13 mouse cellular contexts compared by ENCODE assay signal in the genomic region with DNA sequence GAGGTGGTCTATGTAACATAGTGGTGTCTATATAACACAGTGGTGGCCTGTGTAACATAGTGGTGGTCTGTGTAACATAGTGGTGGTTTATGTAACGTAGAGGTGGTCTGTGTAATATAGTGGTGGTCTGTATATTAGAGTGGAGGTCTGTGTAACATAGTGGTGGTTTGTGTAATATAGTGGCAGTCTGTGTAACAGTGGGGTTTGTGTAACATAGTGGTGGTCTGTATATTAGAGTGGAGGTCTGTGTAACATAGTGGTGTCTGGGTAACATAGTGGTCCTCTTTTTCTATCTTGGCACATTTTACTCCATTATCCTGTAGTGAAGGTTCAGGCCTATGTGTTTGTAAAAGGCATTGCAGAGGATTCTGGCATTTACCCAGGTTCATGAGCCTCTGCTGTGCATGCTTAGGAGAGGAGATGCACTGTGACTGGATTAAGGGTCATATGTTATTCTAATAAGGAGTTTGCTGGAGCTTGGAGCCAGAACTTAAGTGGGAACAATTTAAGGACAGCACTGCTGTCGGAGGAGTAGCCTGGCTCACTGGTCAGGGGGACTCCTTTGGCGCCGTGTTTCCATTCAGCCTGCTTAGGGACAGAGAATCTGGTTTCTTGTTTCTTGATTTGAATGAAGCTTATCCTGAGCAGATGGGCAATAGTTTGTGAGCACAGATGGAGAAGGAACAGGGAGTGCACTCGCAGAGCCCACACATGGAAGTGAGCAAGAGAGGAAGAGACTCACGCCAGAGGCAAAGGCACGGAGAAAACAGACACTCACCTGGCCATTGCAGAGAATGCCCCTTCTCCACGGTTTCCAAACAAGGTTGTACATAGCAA.
A peak's percentile ranks its signal among the peaks of the same experiment; 100 is the strongest.
DNase-seq lines count a peak whose midpoint lies in the region; ATAC-seq and TF ChIP-seq lines count a peak whose summit lies in the region.
"Had no signal": no experiment of that assay in that cellular context is flagged by ENCODE, and none has a peak within 500 bp of the region (broad histone marks: within the 10 kb centered on the region; RNA-seq: fewer than 3 reads in every experiment).

No protein-coding gene starts in this region.

- H3K36me3 ChIP-seq in hindbrain, postnatal 0 days (ENCODE audit: insufficient read depth, low read length), result no peaks in the 10 kb centered on the region
- no peaks in the 10 kb centered on the region for H3K36me3 ChIP-seq in hindbrain, embryonic 14.5 days (replicated peaks; ENCODE audit: control insufficient read depth, insufficient read depth)
- no peaks in the 10 kb centered on the region for H3K36me3 ChIP-seq in heart, adult 2 months (ENCODE audit: control insufficient read depth, insufficient read depth, low read length)
- H3K36me3 ChIP-seq: intestine, embryonic 15.5 days; midbrain, embryonic 10.5 days had no signal

- H3K79me2 ChIP-seq in heart, adult 2 months (replicated peaks; ENCODE audit: control insufficient read depth, insufficient read depth, low read length), result no peaks in the 10 kb centered on the region

- H3K4me2 ChIP-seq in hindbrain, postnatal 0 days (ENCODE audit: low read depth, low read length), result no peak overlapping the region
- H3K4me2 ChIP-seq in hindbrain, embryonic 14.5 days (replicated peaks), result no peak overlapping the region
- H3K4me2 ChIP-seq: intestine, embryonic 15.5 days had no signal

- no peak for TF ChIP-seq CTCF in hindbrain, postnatal 0 days (IDR thresholded peaks at IDR 0.05; ENCODE audit: low read depth)
- TF ChIP-seq CTCF in heart, adult 2 months (IDR thresholded peaks at IDR 0.05), result no peak

- DNase-seq in hindbrain, postnatal 0 days (ENCODE audit: low spot score), result peak; percentile 23
- DNase-seq in hindbrain, embryonic 14.5 days (ENCODE audit: low spot score), result no peak
- DNase-seq in cerebellum, postnatal 25 days, result peak; percentile 18 to 22
- DNase-seq in layer of hippocampus, adult 9-11 months, result peak; percentile 84
- DNase-seq in right cerebral cortex, postnatal 10 days (ENCODE audit: low spot score in 2 of 2), result peak; percentile 45 to 66
- no peak for DNase-seq in heart, adult 2 months
- no peak for DNase-seq in kidney, postnatal 36 days
- DNase-seq in yolk sac, embryonic 10.5 days (ENCODE audit: low spot score), result no peak
- DNase-seq: gastrocnemius, postnatal 36 days; thymus, adult 2 months had no signal

- H3K9ac ChIP-seq in hindbrain, postnatal 0 days (replicated peaks; ENCODE audit: low read length), result no peak overlapping the region
- H3K9ac ChIP-seq in hindbrain, embryonic 14.5 days, result no peak overlapping the region
- no peak overlapping the region for H3K9ac ChIP-seq in heart, adult 2 months (ENCODE audit: low read depth, low read length)
- H3K9ac ChIP-seq: intestine, embryonic 15.5 days; liver, embryonic 14.5 days had no signal

- no peaks in the 10 kb centered on the region for H3K9me3 ChIP-seq in hindbrain, postnatal 0 days (ENCODE audit: low read length)
- H3K9me3 ChIP-seq in hindbrain, embryonic 14.5 days (ENCODE audit: control insufficient read depth, low read length), result no peaks in the 10 kb centered on the region
- H3K9me3 ChIP-seq: intestine, embryonic 15.5 days; midbrain, embryonic 10.5 days had no signal

- ATAC-seq in hindbrain, postnatal 0 days, result peak; percentile 45; the same call in 1 of the 2 replicates
- ATAC-seq in hindbrain, embryonic 14.5 days (ENCODE audit: low FRiP score), result no peak
- ATAC-seq: intestine, embryonic 15.5 days had no signal

- no peak for TF ChIP-seq POLR2A in heart, adult 2 months (IDR thresholded peaks at IDR 0.05; ENCODE audit: insufficient read depth, low read depth, low read length)

- 69% methylated on average over 8 of the region's 8 CpGs for WGBS in hindbrain, postnatal 0 days
- WGBS in hindbrain, embryonic 14.5 days, result 83% methylated on average over 8 of the region's 8 CpGs
- WGBS in heart, adult 2 months, result 76% methylated on average over 8 of the region's 8 CpGs

- H3K27me3 ChIP-seq in hindbrain, postnatal 0 days (ENCODE audit: insufficient read depth, low read length), result no peaks in the 10 kb centered on the region
- H3K27me3 ChIP-seq in hindbrain, embryonic 14.5 days (ENCODE audit: control insufficient read depth, insufficient read depth, low read length), result no peaks in the 10 kb centered on the region
- H3K27me3 ChIP-seq in heart, adult 2 months (ENCODE audit: control insufficient read depth, insufficient read depth, low read length), result no peaks in the 10 kb centered on the region
- H3K27me3 ChIP-seq: intestine, embryonic 15.5 days had no signal

- H3K27ac ChIP-seq in hindbrain, postnatal 0 days, result no peak overlapping the region
- H3K27ac ChIP-seq in hindbrain, embryonic 14.5 days, result no peak overlapping the region
- no peak overlapping the region for H3K27ac ChIP-seq in heart, adult 2 months
- H3K27ac ChIP-seq: intestine, embryonic 15.5 days; liver, embryonic 14.5 days; midbrain, embryonic 10.5 days had no signal

- TF ChIP-seq EP300 in heart, adult 2 months (IDR thresholded peaks at IDR 0.05; ENCODE audit: insufficient read depth, low read depth, low read length), result no peak

- H3K4me3 ChIP-seq in hindbrain, postnatal 0 days (ENCODE audit: low read length), result no peak overlapping the region
- no peak overlapping the region for H3K4me3 ChIP-seq in hindbrain, embryonic 14.5 days (replicated peaks; ENCODE audit: low read length)
- H3K4me3 ChIP-seq in heart, adult 2 months, result no peak overlapping the region
- H3K4me3 ChIP-seq: intestine, embryonic 15.5 days; midbrain, embryonic 10.5 days had no signal

- H3K4me1 ChIP-seq in hindbrain, postnatal 0 days (ENCODE audit: insufficient read depth, low read length), result no peaks in the 10 kb centered on the region
- no peaks in the 10 kb centered on the region for H3K4me1 ChIP-seq in hindbrain, embryonic 14.5 days (replicated peaks; ENCODE audit: control insufficient read depth, insufficient read depth, low read length)
- H3K4me1 ChIP-seq in heart, adult 2 months (ENCODE audit: control insufficient read depth, insufficient read depth, low read length), result no peaks in the 10 kb centered on the region
- H3K4me1 ChIP-seq: intestine, embryonic 15.5 days; midbrain, embryonic 10.5 days had no signal

- intact Hi-C loops in heart, adult 2 months (cut with DNase I), result no loop called here

Comparison
In these comparisons a context has a peak if more than half of its experiments do, and no peak if none do; other contexts are left out.
1. DNase-seq: peak in hindbrain, postnatal 0 days (single experiment), cerebellum, postnatal 25 days (2 of 2), layer of hippocampus, adult 9-11 months (single experiment) and right cerebral cortex, postnatal 10 days (2 of 2); none in hindbrain, embryonic 14.5 days (single experiment), heart, adult 2 months (0 of 2), kidney, postnatal 36 days (0 of 2) and yolk sac, embryonic 10.5 days (single experiment).